Mouse (Mus musculus) CH12.LX (cell line): ENCODE measurements around the gene Oprd1.

Experiments used
- CTCF ChIP-seq, 2 experiments: IDR thresholded peaks in 1 of 2; conservative IDR thresholded peaks in 1 of 2; 2 replicates each; pipeline ENCODE4 v1.5.1; 2011 to 2012; ENCODE audit warnings: low read depth in 2 of 2, low read length in 2 of 2, improper control_type of control experiment in 1 of 2, inconsistent platforms in 1 of 2, mild to moderate bottlenecking in 1 of 2, moderate library complexity in 1 of 2
- MAX ChIP-seq: IDR thresholded peaks from 2 replicates; pipeline ENCODE4 v1.6.1; 2011; ENCODE audit warnings: low read length, improper control_type of control experiment

- TF ChIP-seq MAX (no peak), CTCF (conservative IDR thresholded peaks at IDR 0.05 in 1 of 2, IDR thresholded peaks at IDR 0.05 in 1 of 2; ENCODE audit: low read depth in 2 of 2, low read length in 2 of 2) (no peak)
Measured at GRCm38 (mm10) chr4:132169271-132169670, 25.0 kb upstream of the Oprd1 start.
